7 mouse cellular contexts compared by ENCODE assay signal in genomic region chr13:3515351-3515750, GRCm38 (mm10). TPM values are rescaled to one million over a fixed set of nuclear protein-coding genes. Genes with fewer than 3 reads are reported as not detected.
DNase-seq lines count a peak whose midpoint lies in the region; ATAC-seq and TF ChIP-seq lines count a peak whose summit lies in the region.
"Not testable (repeated sequence)": the region's sequence is repeated elsewhere in the genome, so short reads cannot be mapped to it uniquely, and the experiment has no call there.

No protein-coding gene starts in this region.

- not testable (repeated sequence) for H3K9ac ChIP-seq in embryonic facial prominence, embryonic 11.5 days (replicated peaks; ENCODE audit: low read length); intestine, postnatal 0 days (ENCODE audit: low read depth, low read length); liver, embryonic 14.5 days (replicated peaks)

- H3K9me3 ChIP-seq in embryonic facial prominence, embryonic 11.5 days (replicated peaks; ENCODE audit: control insufficient read depth, low read length); intestine, postnatal 0 days (ENCODE audit: control insufficient read depth); liver, embryonic 14.5 days (ENCODE audit: control insufficient read depth, low read length): not testable (repeated sequence)

- H3K4me2 ChIP-seq in embryonic facial prominence, embryonic 11.5 days (ENCODE audit: low read depth, low read length); intestine, postnatal 0 days (replicated peaks; ENCODE audit: low read depth); liver, embryonic 14.5 days (ENCODE audit: low read depth): not testable (repeated sequence)

- WGBS in embryonic facial prominence, embryonic 11.5 days, result 74% methylated on average over 6 of the region's 6 CpGs
- WGBS in intestine, postnatal 0 days, result 80% methylated on average over 6 of the region's 6 CpGs
- 53% methylated on average over 6 of the region's 6 CpGs for WGBS in liver, embryonic 14.5 days (ENCODE audit: insufficient replicate concordance)

- H3K4me1 ChIP-seq in embryonic facial prominence, embryonic 11.5 days (ENCODE audit: control insufficient read depth, insufficient read depth, low read length); intestine, postnatal 0 days (replicated peaks; ENCODE audit: control insufficient read depth, insufficient read depth, low read length); liver, embryonic 14.5 days (replicated peaks; ENCODE audit: control insufficient read depth in 2 of 2, insufficient read depth in 2 of 2, low read length in 1 of 2): not testable (repeated sequence)

- H3K27me3 ChIP-seq in embryonic facial prominence, embryonic 11.5 days (ENCODE audit: control insufficient read depth, insufficient read depth, low read length); intestine, postnatal 0 days (replicated peaks; ENCODE audit: control insufficient read depth, insufficient read depth, low read length); liver, embryonic 14.5 days (ENCODE audit: control insufficient read depth, insufficient read depth, low read length): not testable (repeated sequence)

- H3K36me3 ChIP-seq in embryonic facial prominence, embryonic 11.5 days (replicated peaks; ENCODE audit: control insufficient read depth, insufficient read depth, low read depth, low read length); intestine, postnatal 0 days (ENCODE audit: control insufficient read depth, insufficient read depth); liver, embryonic 14.5 days (replicated peaks; ENCODE audit: control insufficient read depth, insufficient read depth, low read depth): not testable (repeated sequence)

- DNase-seq in R1 (ENCODE audit: low read depth, low spot score), result peak; percentile 56
- DNase-seq in embryonic facial prominence, embryonic 11.5 days (ENCODE audit: low spot score), result peak; percentile 26
- DNase-seq in liver, embryonic 14.5 days (ENCODE audit: low read depth in 3 of 3, low spot score in 3 of 3), result not testable (repeated sequence)
- DNase-seq in thymus, postnatal 0 days (ENCODE audit: low spot score), result peak; percentile 31

- ATAC-seq in CD4-positive, CD25-positive, alpha-beta regulatory T cell, adult 4 months, result peak; percentile 43
- ATAC-seq in embryonic facial prominence, embryonic 11.5 days (replicated peaks; ENCODE audit: insufficient number of reproducible peaks, low FRiP score, low TSS enrichment, low read depth); intestine, postnatal 0 days; liver, embryonic 14.5 days (ENCODE audit: insufficient read depth): not testable (repeated sequence)
- peak; percentile 85 for ATAC-seq in megakaryocyte-erythroid progenitor cell, adult 5-6 weeks (replicated peaks; ENCODE audit: low FRiP score, low TSS enrichment, poor library complexity, severe bottlenecking)

- H3K4me3 ChIP-seq in embryonic facial prominence, embryonic 11.5 days (ENCODE audit: low read depth, low read length); intestine, postnatal 0 days (ENCODE audit: low read depth, low read length); liver, embryonic 14.5 days (ENCODE audit: insufficient read depth in 1 of 2, low read depth in 2 of 2, low read length in 2 of 2): not testable (repeated sequence)

- H3K27ac ChIP-seq in embryonic facial prominence, embryonic 11.5 days (replicated peaks; ENCODE audit: low read depth, low read length); intestine, postnatal 0 days (ENCODE audit: low read depth, low read length); liver, embryonic 14.5 days: not testable (repeated sequence)

- not testable (repeated sequence) for TF ChIP-seq EP300 in liver, embryonic 14.5 days (IDR thresholded peaks at IDR 0.05; ENCODE audit: low read depth)

- TF ChIP-seq CTCF in intestine, postnatal 0 days (IDR thresholded peaks at IDR 0.05; ENCODE audit: low read depth), result peak; percentile 64
- TF ChIP-seq CTCF in liver, embryonic 14.5 days (IDR thresholded peaks at IDR 0.05; ENCODE audit: low read depth), result peak; percentile 38; the same call in 1 of the 2 replicates

RNA-seq across cellular contexts. Expression of gene Gdi2, which starts 22.5 kb away (rescaled TPM):
- polyA plus RNA-seq in CD4-positive, CD25-positive, alpha-beta regulatory T cell, adult 4 months (2017; shearing (Covaris generic)), result 100 to 1,000 TPM; 666 to 730 TPM
- polyA plus RNA-seq in embryonic facial prominence, embryonic 11.5 days (2014; fragmentation: Nextera tagmentation; extraction: Ambion mirVana), result 533 and 539 TPM in 2 replicates
- 450 and 460 TPM in 2 replicates for polyA plus RNA-seq in intestine, postnatal 0 days (2015; fragmentation: Nextera tagmentation; extraction: Ambion mirVana)
- polyA plus RNA-seq in liver, embryonic 14.5 days (2012; rRNA removed), result 41.5 and 57.2 TPM in 2 replicates
- 162 and 174 TPM in 2 replicates for polyA plus RNA-seq in liver, embryonic 14.5 days (2014; fragmentation: Nextera tagmentation; extraction: Ambion mirVana)
- 267 and 287 TPM in 2 replicates for total RNA-seq in megakaryocyte-erythroid progenitor cell, adult 5-6 weeks (2014; fragmentation: Nextera tagmentation)
- total RNA-seq in megakaryocyte-erythroid progenitor cell, adult 5-6 weeks (2017), result 384 and 417 TPM in 2 replicates
- 449 and 459 TPM in 2 replicates for polyA plus RNA-seq in thymus, postnatal 0 days (2015; fragmentation: Nextera tagmentation; extraction: Ambion mirVana)
